Mouse (Mus musculus): ENCODE results near the gene Nlrp6. TPM values are rescaled to one million over a fixed set of nuclear protein-coding genes. Genes with fewer than 3 reads are reported as not detected.
A peak's percentile ranks its signal among the peaks of the same experiment; 100 is the strongest.

Nlrp6 gene
- total RNA-seq (2014; rRNA removed; ENCODE audit: low replicate concordance) (not detected in 2 replicates), polyA plus RNA-seq (2015; fragmentation: Nextera tagmentation; extraction: Ambion mirVana) (0.08 TPM in 1 of 2 replicates, not detected in the other)

DNA sequence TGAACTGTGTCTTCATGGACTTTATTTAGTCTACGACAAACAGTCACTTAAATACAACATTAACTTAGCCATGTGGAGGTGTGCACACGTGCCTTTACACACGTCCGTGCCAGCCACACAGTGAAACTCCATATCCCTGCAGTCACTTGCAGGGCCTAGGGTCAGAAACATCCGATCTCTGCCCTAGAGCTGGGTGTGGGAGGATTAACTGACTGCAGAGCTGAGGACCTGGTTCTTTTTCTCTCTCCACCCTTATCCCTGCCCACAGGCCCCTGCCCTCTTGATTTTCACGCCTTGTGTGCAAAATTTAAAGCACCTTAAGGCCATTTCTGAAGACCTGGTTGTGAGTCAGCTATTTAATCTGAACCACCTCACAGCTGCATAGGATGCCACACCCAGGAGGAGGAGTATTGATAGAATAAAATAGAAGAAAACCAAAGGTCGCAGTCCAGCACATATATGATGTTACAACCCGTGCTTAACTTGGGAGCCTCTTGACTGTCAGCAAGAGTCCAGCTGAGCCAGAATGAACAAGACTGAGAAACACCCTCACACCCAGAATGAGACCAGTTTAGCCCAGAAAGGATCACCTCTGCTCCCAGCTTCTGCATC is at the start of gene Nlrp6:
Gene Nlrp6 (plus strand): TSS at position 485 of the 612 bp plus-strand sequence.
- H3K4me2 ChIP-seq (ENCODE audit: low read depth, low read length) = no peak within 1 kb of the TSS
- no peaks in the 10 kb centered on the region for H3K9me3 ChIP-seq (replicated peaks; ENCODE audit: control insufficient read depth, low read length)
- H3K27me3 ChIP-seq (ENCODE audit: control insufficient read depth, insufficient read depth, low read length) = peaks cover 72% of the 10 kb centered on the region
- no peak within 1 kb of the TSS for H3K4me3 ChIP-seq (ENCODE audit: low read depth, low read length)
- WGBS = 65% methylated on average over 8 of the region's 8 CpGs
- ATAC-seq (ENCODE audit: insufficient read depth, low read depth) (no peak), DNase-seq (ENCODE audit: low spot score) (no peak)
- no peak within 1 kb of the TSS for H3K9ac ChIP-seq (replicated peaks; ENCODE audit: low read depth, low read length)
- H3K4me1 ChIP-seq (ENCODE audit: control insufficient read depth, insufficient read depth) = no peaks in the 10 kb centered on the region
- no peak within 1 kb of the TSS for H3K27ac ChIP-seq (ENCODE audit: low read depth)
- TF ChIP-seq CTCF (IDR thresholded peaks at IDR 0.05; ENCODE audit: low read depth) (no peak), EP300 (IDR thresholded peaks at IDR 0.05; ENCODE audit: low read depth) (no peak)
- no peaks in the 10 kb centered on the region for H3K36me3 ChIP-seq (replicated peaks; ENCODE audit: control insufficient read depth, insufficient read depth, low read length)

DNA sequence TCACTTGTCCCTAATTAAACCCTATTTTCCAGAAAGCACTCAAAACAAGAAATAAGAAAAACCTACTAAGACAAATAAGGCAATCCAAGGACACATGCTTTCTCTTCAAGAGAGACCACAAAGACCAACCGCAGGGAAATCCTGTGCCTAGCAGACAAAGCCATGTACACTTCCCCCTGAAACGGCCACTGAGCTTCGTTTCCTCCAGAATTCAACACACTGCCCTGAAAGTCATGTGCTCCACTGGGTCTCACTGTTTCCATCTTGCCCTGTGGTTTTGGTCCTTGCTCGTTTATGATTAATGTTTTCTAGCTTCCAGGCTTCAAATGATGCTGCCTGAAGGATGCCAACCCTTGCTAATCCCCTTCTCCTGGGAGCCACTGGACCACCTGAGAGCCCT is 46.5 kb upstream of the Nlrp6 start:
- Histone ChIP-seq H3K27me3 (ENCODE audit: control insufficient read depth, insufficient read depth, low read length) (no peaks in the 10 kb centered on the region), H3K9ac (replicated peaks; ENCODE audit: low read depth, low read length) (no peak overlapping the region), H3K4me3 (ENCODE audit: low read depth, low read length) (no peak overlapping the region), H3K36me3 (replicated peaks; ENCODE audit: control insufficient read depth, insufficient read depth, low read length) (peaks cover 70% of the 10 kb centered on the region), H3K27ac (ENCODE audit: low read depth) (no peak overlapping the region), H3K9me3 (replicated peaks; ENCODE audit: control insufficient read depth, low read length) (no peaks in the 10 kb centered on the region), H3K4me1 (ENCODE audit: control insufficient read depth, insufficient read depth) (peaks cover under 1% of the 10 kb centered on the region; the same call in 1 of the 2 replicates), H3K4me2 (ENCODE audit: low read depth, low read length) (no peak overlapping the region)
- 87% methylated on average over 4 of the region's 4 CpGs for WGBS
- TF ChIP-seq CTCF (IDR thresholded peaks at IDR 0.05; ENCODE audit: low read depth) = no peak
- TF ChIP-seq EP300 (IDR thresholded peaks at IDR 0.05; ENCODE audit: low read depth) = no peak
- ATAC-seq (ENCODE audit: insufficient read depth, low read depth) = no peak
- DNase-seq (ENCODE audit: low spot score) = no peak

DNA sequence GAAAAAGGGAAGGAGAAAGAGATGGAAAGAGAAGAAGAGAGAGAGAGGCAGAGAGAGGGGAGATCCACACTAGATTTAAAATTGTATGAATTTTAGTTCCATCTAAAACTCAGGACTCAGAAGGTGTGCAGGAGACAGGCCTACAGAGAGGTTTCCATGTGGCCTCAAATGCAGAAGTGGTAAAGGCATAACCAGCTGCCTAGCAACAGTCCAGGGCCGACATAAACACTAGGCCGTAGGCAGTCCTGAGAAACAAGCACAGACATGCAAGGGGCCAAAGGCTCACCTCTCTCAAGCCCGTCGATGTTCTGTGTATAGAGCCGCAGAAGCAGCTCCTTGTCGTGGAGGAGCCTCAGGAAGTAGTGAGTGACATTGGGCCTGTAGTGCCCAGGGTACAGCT is 43.3 kb upstream of the Nlrp6 start:
- H3K9me3 ChIP-seq (replicated peaks; ENCODE audit: control insufficient read depth, low read length) = no peaks in the 10 kb centered on the region
- DNase-seq (ENCODE audit: low spot score) = no peak
- no peak overlapping the region for H3K4me3 ChIP-seq (ENCODE audit: low read depth, low read length)
- no peak for ATAC-seq (ENCODE audit: insufficient read depth, low read depth)
- WGBS = 79% methylated on average over 6 of the region's 6 CpGs
- peaks cover 13% of the 10 kb centered on the region for H3K4me1 ChIP-seq (ENCODE audit: control insufficient read depth, insufficient read depth)
- H3K27ac ChIP-seq (ENCODE audit: low read depth) = no peak overlapping the region
- no peak overlapping the region for H3K4me2 ChIP-seq (ENCODE audit: low read depth, low read length)
- TF ChIP-seq CTCF (IDR thresholded peaks at IDR 0.05; ENCODE audit: low read depth) (no peak), EP300 (IDR thresholded peaks at IDR 0.05; ENCODE audit: low read depth) (no peak)
- H3K36me3 ChIP-seq (replicated peaks; ENCODE audit: control insufficient read depth, insufficient read depth, low read length) = peaks cover 52% of the 10 kb centered on the region
- H3K9ac ChIP-seq (replicated peaks; ENCODE audit: low read depth, low read length) = no peak overlapping the region
- no peaks in the 10 kb centered on the region for H3K27me3 ChIP-seq (ENCODE audit: control insufficient read depth, insufficient read depth, low read length)

DNA sequence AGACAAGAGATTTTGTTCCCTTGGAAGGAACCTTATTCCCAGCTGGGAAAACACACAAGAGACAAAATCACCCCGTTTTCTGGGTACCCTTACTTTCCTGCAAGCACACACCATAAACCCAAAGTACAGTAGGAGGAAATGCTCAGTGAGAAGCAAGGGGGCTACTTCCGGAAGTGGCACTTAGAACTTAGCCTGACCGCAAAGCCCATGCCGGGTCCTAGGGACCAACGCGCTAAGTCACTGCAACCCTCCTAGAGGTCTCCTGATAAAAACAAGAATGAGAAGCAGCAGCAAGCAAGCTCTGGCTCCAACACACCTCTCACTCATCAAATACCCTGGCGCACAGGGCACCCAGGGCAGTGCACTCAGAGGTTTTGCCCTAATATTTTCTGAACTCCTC is 41.3 kb upstream of the Nlrp6 start:
- Histone ChIP-seq H3K9me3 (replicated peaks; ENCODE audit: control insufficient read depth, low read length) (no peaks in the 10 kb centered on the region), H3K4me2 (ENCODE audit: low read depth, low read length) (no peak overlapping the region), H3K4me1 (ENCODE audit: control insufficient read depth, insufficient read depth) (peaks cover 13% of the 10 kb centered on the region), H3K9ac (replicated peaks; ENCODE audit: low read depth, low read length) (peak overlapping the region; percentile 20; the same call in 1 of the 2 replicates), H3K4me3 (ENCODE audit: low read depth, low read length) (no peak overlapping the region), H3K27me3 (ENCODE audit: control insufficient read depth, insufficient read depth, low read length) (no peaks in the 10 kb centered on the region), H3K27ac (ENCODE audit: low read depth) (no peak overlapping the region), H3K36me3 (replicated peaks; ENCODE audit: control insufficient read depth, insufficient read depth, low read length) (peaks cover 39% of the 10 kb centered on the region)
- ATAC-seq (ENCODE audit: insufficient read depth, low read depth) (no peak), DNase-seq (ENCODE audit: low spot score) (no peak)
- no peak for TF ChIP-seq EP300 (IDR thresholded peaks at IDR 0.05; ENCODE audit: low read depth)
- 67% methylated on average over 7 of the region's 7 CpGs for WGBS

DNA sequence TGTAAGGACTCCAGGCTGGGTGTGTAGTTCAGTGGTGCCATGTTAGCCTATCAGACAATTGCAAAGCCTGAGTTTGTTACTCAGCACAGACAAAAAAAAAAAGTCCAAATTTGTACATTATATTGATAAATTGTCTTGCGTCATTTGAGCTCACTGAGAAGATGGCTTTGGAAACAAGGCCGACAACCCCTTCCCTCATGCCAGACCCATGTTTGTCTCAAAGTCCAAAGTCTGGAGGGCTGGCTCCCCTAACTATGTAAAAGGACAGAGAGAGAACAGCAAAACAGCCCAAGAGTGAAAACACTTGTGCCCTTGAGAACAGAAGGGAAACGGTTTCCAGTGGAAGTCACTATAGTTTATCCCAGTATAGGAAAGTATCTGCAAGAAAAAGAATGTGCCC is 40.3 kb upstream of the Nlrp6 start:
- no peak for DNase-seq (ENCODE audit: low spot score)
- H3K4me1 ChIP-seq (ENCODE audit: control insufficient read depth, insufficient read depth) = peaks cover 13% of the 10 kb centered on the region
- peaks cover 34% of the 10 kb centered on the region for H3K36me3 ChIP-seq (replicated peaks; ENCODE audit: control insufficient read depth, insufficient read depth, low read length)
- WGBS = 67% methylated on average over 3 of the region's 3 CpGs
- H3K4me3 ChIP-seq (ENCODE audit: low read depth, low read length) = peak overlapping the region; percentile 96; the same call in 1 of the 2 replicates
- TF ChIP-seq EP300 (IDR thresholded peaks at IDR 0.05; ENCODE audit: low read depth) (no peak), CTCF (IDR thresholded peaks at IDR 0.05; ENCODE audit: low read depth) (no peak)
- no peaks in the 10 kb centered on the region for H3K27me3 ChIP-seq (ENCODE audit: control insufficient read depth, insufficient read depth, low read length)
- 0 out of 2 replicates have a peak overlapping the region, but pooled peaks have one; percentile 28 for H3K9ac ChIP-seq (replicated peaks; ENCODE audit: low read depth, low read length)
- no peak for ATAC-seq (ENCODE audit: insufficient read depth, low read depth)
- peak overlapping the region; percentile 0; the same call in 1 of the 2 replicates for H3K27ac ChIP-seq (ENCODE audit: low read depth)
- peak overlapping the region; percentile 89 for H3K4me2 ChIP-seq (ENCODE audit: low read depth, low read length)
- no peaks in the 10 kb centered on the region for H3K9me3 ChIP-seq (replicated peaks; ENCODE audit: control insufficient read depth, low read length)
